ENCODE assay signal across 12 mouse cellular contexts in the genomic region with DNA sequence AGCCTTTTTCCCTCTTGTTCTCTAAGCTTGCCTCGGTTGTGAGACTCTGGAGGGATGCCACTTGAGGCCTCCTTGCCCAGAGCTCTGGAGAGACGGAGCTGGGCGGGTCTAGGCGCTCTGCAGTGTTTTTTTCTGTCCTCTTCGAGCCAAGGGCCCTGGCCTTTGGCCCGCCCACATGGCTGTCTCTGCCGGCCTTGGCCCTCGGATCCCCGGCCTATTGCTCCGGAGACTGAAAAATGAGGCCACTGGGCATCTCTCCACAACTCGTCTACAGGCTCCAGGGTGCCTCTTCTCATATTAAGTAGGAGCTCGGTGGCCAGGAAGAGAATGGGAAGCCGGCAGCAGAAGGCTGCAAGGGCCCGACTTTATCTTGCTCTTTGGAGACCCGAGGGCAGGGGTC. TPM values are rescaled to one million over a fixed set of nuclear protein-coding genes. Genes with fewer than 3 reads are reported as not detected.
DNase-seq lines count a peak whose midpoint lies in the region; ATAC-seq and TF ChIP-seq lines count a peak whose summit lies in the region.
"Had no signal": no experiment of that assay in that cellular context is flagged by ENCODE, and none has a peak within 500 bp of the region (broad histone marks: within the 10 kb centered on the region; RNA-seq: fewer than 3 reads in every experiment).

No protein-coding gene starts in this region.

- DNase-seq in right cerebral cortex, postnatal 10 days (ENCODE audit: low spot score in 2 of 2), result peak; percentile 51 to 64
- no peak for DNase-seq in right cerebral cortex, postnatal 4 days
- DNase-seq in hindbrain, postnatal 0 days (ENCODE audit: low spot score), result peak; percentile 58
- DNase-seq in layer of hippocampus, adult 2 months (ENCODE audit: low spot score in 2 of 2), result peak; percentile 55 to 69
- DNase-seq in urinary bladder, postnatal 36 days (ENCODE audit: low spot score in 2 of 2), result no peak
- no peak for DNase-seq in liver
- no peak for DNase-seq in retina, postnatal 1 day

- no peaks in the 10 kb centered on the region for H3K9me3 ChIP-seq in hindbrain, postnatal 0 days (ENCODE audit: low read length)
- H3K9me3 ChIP-seq in stomach, embryonic 14.5 days (ENCODE audit: control insufficient read depth, low read depth, low read length), result no peaks in the 10 kb centered on the region

- peak overlapping the region; percentile 30 for H3K4me2 ChIP-seq in hindbrain, postnatal 0 days (ENCODE audit: low read depth, low read length)
- H3K4me2 ChIP-seq in stomach, embryonic 14.5 days (replicated peaks; ENCODE audit: low read depth, low read length), result peak overlapping the region; percentile 95

- peak overlapping the region; percentile 11 for H3K4me3 ChIP-seq in hindbrain, postnatal 0 days (ENCODE audit: low read length)
- H3K4me3 ChIP-seq in layer of hippocampus, adult 2 months, result no peak overlapping the region
- peak overlapping the region; percentile 47 for H3K4me3 ChIP-seq in stomach, embryonic 14.5 days (ENCODE audit: low read depth, low read length)
- H3K4me3 ChIP-seq: megakaryocyte, embryonic 14.5 days had no signal

- H3K36me3 ChIP-seq in hindbrain, postnatal 0 days (ENCODE audit: insufficient read depth, low read length), result no peaks in the 10 kb centered on the region
- H3K36me3 ChIP-seq in stomach, embryonic 14.5 days (ENCODE audit: control insufficient read depth, insufficient read depth, low read length), result no peaks in the 10 kb centered on the region

- H3K9ac ChIP-seq in hindbrain, postnatal 0 days (replicated peaks; ENCODE audit: low read length), result no peak overlapping the region
- H3K9ac ChIP-seq in stomach, embryonic 14.5 days (replicated peaks; ENCODE audit: low read depth, low read length), result peak overlapping the region; percentile 36; the same call in 1 of the 2 replicates

- no peak for TF ChIP-seq CTCF in hindbrain, postnatal 0 days (IDR thresholded peaks at IDR 0.05; ENCODE audit: low read depth)
- no peak for TF ChIP-seq CTCF in layer of hippocampus, adult 2 months (conservative IDR thresholded peaks at IDR 0.05)

- peaks cover 72% of the 10 kb centered on the region for H3K27me3 ChIP-seq in hindbrain, postnatal 0 days (ENCODE audit: insufficient read depth, low read length)
- peaks cover 22% of the 10 kb centered on the region for H3K27me3 ChIP-seq in stomach, embryonic 14.5 days (ENCODE audit: control insufficient read depth, insufficient read depth, low read length)

- H3K27ac ChIP-seq in hindbrain, postnatal 0 days, result peak overlapping the region; percentile 7; the same call in 1 of the 2 replicates
- no peak overlapping the region for H3K27ac ChIP-seq in layer of hippocampus, adult 2 months
- H3K27ac ChIP-seq in stomach, embryonic 14.5 days (ENCODE audit: low read length), result peak overlapping the region; percentile 100

- H3K4me1 ChIP-seq in hindbrain, postnatal 0 days (ENCODE audit: insufficient read depth, low read length), result no peaks in the 10 kb centered on the region
- peaks cover 8% of the 10 kb centered on the region; the same call in 1 of the 2 replicates for H3K4me1 ChIP-seq in stomach, embryonic 14.5 days (ENCODE audit: control insufficient read depth, insufficient read depth, low read length)

- WGBS in hindbrain, postnatal 0 days, result under 1% methylated on average over 15 of the region's 15 CpGs
- 8% methylated on average over 15 of the region's 15 CpGs for WGBS in stomach, embryonic 14.5 days

- 0 out of 2 replicates have a peak, but pooled peaks have one; percentile 58 for ATAC-seq in hindbrain, postnatal 0 days
- ATAC-seq in stomach, embryonic 14.5 days (ENCODE audit: insufficient number of reproducible peaks, insufficient read depth, low FRiP score, low read depth), result no peak

RNA-seq across cellular contexts. Expression of gene Hoxb5, which starts 1.3 kb away (rescaled TPM):
- total RNA-seq in hindbrain, postnatal 0 days (2014; rRNA removed), result 16.5 and 24.3 TPM in 2 replicates
- 109 and 113 TPM in 2 replicates for polyA plus RNA-seq in hindbrain, postnatal 0 days (2015; fragmentation: Nextera tagmentation; extraction: Ambion mirVana)
- not detected for total RNA-seq in layer of hippocampus, adult 2 months (2021)
- polyA plus RNA-seq in stomach, embryonic 14.5 days (2014; fragmentation: Nextera tagmentation; extraction: Ambion mirVana), result 21.2 and 23.3 TPM in 2 replicates
- total RNA-seq: layer of hippocampus, postnatal 14 days; MEL had no signal
- polyA plus RNA-seq: frontal cortex, adult 2 months had no signal

RNA-seq across cellular contexts. Expression of gene Hoxb6, which starts 9.6 kb away (rescaled TPM):
- total RNA-seq in hindbrain, postnatal 0 days (2014; rRNA removed), result 23.2 and 30.2 TPM in 2 replicates
- 29.0 and 36.3 TPM in 2 replicates for polyA plus RNA-seq in hindbrain, postnatal 0 days (2015; fragmentation: Nextera tagmentation; extraction: Ambion mirVana)
- total RNA-seq in layer of hippocampus, adult 2 months (2021), result not detected
- polyA plus RNA-seq in stomach, embryonic 14.5 days (2014; fragmentation: Nextera tagmentation; extraction: Ambion mirVana), result 12.4 TPM in 2 replicates
- total RNA-seq: layer of hippocampus, postnatal 14 days; MEL had no signal
- polyA plus RNA-seq: frontal cortex, adult 2 months had no signal

RNA-seq across cellular contexts. Expression of gene Hoxb7, which starts 15.4 kb away (rescaled TPM):
- total RNA-seq in hindbrain, postnatal 0 days (2014; rRNA removed), result 11.0 and 21.7 TPM in 2 replicates
- polyA plus RNA-seq in hindbrain, postnatal 0 days (2015; fragmentation: Nextera tagmentation; extraction: Ambion mirVana), result 10.1 and 16.8 TPM in 2 replicates
- not detected for total RNA-seq in layer of hippocampus, adult 2 months (2021)
- polyA plus RNA-seq in stomach, embryonic 14.5 days (2014; fragmentation: Nextera tagmentation; extraction: Ambion mirVana), result 8.4 and 14.0 TPM in 2 replicates
- total RNA-seq: layer of hippocampus, postnatal 14 days; MEL had no signal
- polyA plus RNA-seq: frontal cortex, adult 2 months had no signal

RNA-seq across cellular contexts. Expression of gene Hoxb4, which starts 16.2 kb away (rescaled TPM):
- 4.2 and 8.6 TPM in 2 replicates for total RNA-seq in hindbrain, postnatal 0 days (2014; rRNA removed)
- polyA plus RNA-seq in hindbrain, postnatal 0 days (2015; fragmentation: Nextera tagmentation; extraction: Ambion mirVana), result 2.4 and 3.3 TPM in 2 replicates
- total RNA-seq in layer of hippocampus, adult 2 months (2021), result not detected
- polyA plus RNA-seq in stomach, embryonic 14.5 days (2014; fragmentation: Nextera tagmentation; extraction: Ambion mirVana), result 3.5 and 3.7 TPM in 2 replicates
- total RNA-seq: layer of hippocampus, postnatal 14 days; MEL had no signal
- polyA plus RNA-seq: frontal cortex, adult 2 months had no signal

RNA-seq across cellular contexts. Expression of gene Hoxb8, which starts 20.1 kb away (rescaled TPM):
- total RNA-seq in hindbrain, postnatal 0 days (2014; rRNA removed), result 28.0 and 66.5 TPM in 2 replicates
- 4.6 and 6.2 TPM in 2 replicates for polyA plus RNA-seq in hindbrain, postnatal 0 days (2015; fragmentation: Nextera tagmentation; extraction: Ambion mirVana)
- not detected for total RNA-seq in layer of hippocampus, adult 2 months (2021)
- polyA plus RNA-seq in stomach, embryonic 14.5 days (2014; fragmentation: Nextera tagmentation; extraction: Ambion mirVana), result 2.3 and 2.7 TPM in 2 replicates
- total RNA-seq: layer of hippocampus, postnatal 14 days; MEL had no signal
- polyA plus RNA-seq: frontal cortex, adult 2 months had no signal

Comparison
In these comparisons a context has a peak if more than half of its experiments do, and no peak if none do; other contexts are left out.
1. DNase-seq: peak in right cerebral cortex, postnatal 10 days (2 of 2), hindbrain, postnatal 0 days (single experiment) and layer of hippocampus, adult 2 months (2 of 2); none in right cerebral cortex, postnatal 4 days (single experiment), urinary bladder, postnatal 36 days (0 of 2), liver (single experiment) and retina, postnatal 1 day (single experiment).
2. RNA of gene Hoxb5, which starts 1.3 kb away (total RNA-seq): 16.5 to 24.3 TPM in hindbrain, postnatal 0 days; not detected in layer of hippocampus, adult 2 months; every median in the first group is over 10 times any median in the second.
3. RNA of gene Hoxb6, which starts 9.6 kb away (total RNA-seq): 23.2 to 30.2 TPM in hindbrain, postnatal 0 days; not detected in layer of hippocampus, adult 2 months; every median in the first group is over 10 times any median in the second.
4. RNA of gene Hoxb7, which starts 15.4 kb away (total RNA-seq): 11.0 to 21.7 TPM in hindbrain, postnatal 0 days; not detected in layer of hippocampus, adult 2 months; every median in the first group is over 10 times any median in the second.